Mouse (Mus musculus) cerebellum, postnatal 25 days (tissue): ENCODE measurements around the gene Lcn12.

Source experiments
- DNase-seq, 2 experiments: peaks; one replicate each; pipeline ENCODE4 v3.0.0; 2021; ENCODE audit warnings: mixed read lengths in 2 of 2

Lcn12 gene

GRCm38 (mm10) chr2:25493476-25493961 lies at the start of gene Lcn12:
Gene Lcn12, minus strand, starts transcription at chr2:25493911.
- DNase-seq = peak; percentile 85 to 92

GRCm38 (mm10) chr2:25541644-25542367 lies 48.1 kb upstream of the Lcn12 start:
- DNase-seq = no peak

GRCm38 (mm10) chr2:25540541-25540948 lies 46.8 kb upstream of the Lcn12 start:
- no peak for DNase-seq

GRCm38 (mm10) chr2:25536531-25536930 lies 42.8 kb upstream of the Lcn12 start:
- DNase-seq = no peak

- DNase-seq = no peak
Observed at GRCm38 (mm10) chr2:25534866-25535182, 41.1 kb upstream of the Lcn12 start.

- peak; percentile 88 to 92 for DNase-seq
Observed at GRCm38 (mm10) chr2:25534178-25534865, 40.6 kb upstream of the Lcn12 start.

GRCm38 (mm10) chr2:25533707-25534106 lies 40.0 kb upstream of the Lcn12 start:
- DNase-seq = no peak

GRCm38 (mm10) chr2:25526510-25527302 lies 33.0 kb upstream of the Lcn12 start:
- DNase-seq = no peak

GRCm38 (mm10) chr2:25509912-25510311 lies 16.2 kb upstream of the Lcn12 start:
- DNase-seq = no peak

- DNase-seq = peak in 1 of 2 experiments; percentile 45
Observed at GRCm38 (mm10) chr2:25506964-25507363, 13.3 kb upstream of the Lcn12 start.

GRCm38 (mm10) chr2:25505860-25506259 lies 12.1 kb upstream of the Lcn12 start:
- peak; percentile 61 for DNase-seq

GRCm38 (mm10) chr2:25505000-25505399 lies 11.3 kb upstream of the Lcn12 start:
- DNase-seq = peak in 1 of 2 experiments; percentile 19

GRCm38 (mm10) chr2:25504538-25504937 lies 10.8 kb upstream of the Lcn12 start:
- no peak for DNase-seq

GRCm38 (mm10) chr2:25502726-25503125 lies 9.0 kb upstream of the Lcn12 start:
- no peak for DNase-seq

GRCm38 (mm10) chr2:25501593-25502486 lies 8.1 kb upstream of the Lcn12 start, which contains the start of gene C8g:
Gene C8g, minus strand, starts transcription at chr2:25501719.
- DNase-seq = peak; percentile 42 to 66

- peak; percentile 90 to 91 for DNase-seq
Observed at GRCm38 (mm10) chr2:25500576-25501405, 7.1 kb upstream of the Lcn12 start, which contains the start of gene Fbxw5. Gene Fbxw5, plus strand, starts transcription at chr2:25500750.

GRCm38 (mm10) chr2:25500071-25500575 lies 6.4 kb upstream of the Lcn12 start:
- DNase-seq = peak; percentile 29 to 38

- DNase-seq = peak in 1 of 2 experiments; percentile 12
Observed at GRCm38 (mm10) chr2:25498622-25499478, 5.1 kb upstream of the Lcn12 start.

GRCm38 (mm10) chr2:25497846-25498575 lies 4.3 kb upstream of the Lcn12 start:
- DNase-seq = peak in 1 of 2 experiments; percentile 39
